Mouse (Mus musculus) right cerebral cortex, adult 18-20 months (tissue): ENCODE data around the gene Rpl10.

Source experiments
- DNase-seq: peaks from one replicate; pipeline ENCODE4 v3.0.0; 2022; ENCODE audit warnings: mixed read lengths

The Rpl10 gene

GRCm38 (mm10) chrX:74281732-74282394 lies 11.3 kb downstream of the Rpl10 start, which contains the start of the genes Taz and Dnase1l1:
Taz (plus strand) TSS chrX:74281912.
Dnase1l1 (minus strand) TSS chrX:74282337.
- DNase-seq: peak; percentile 60

- peak; percentile 88 for DNase-seq
These were observed 11.9 kb downstream of the Rpl10 start for GRCm38 (mm10) chrX:74282395-74283091.

- DNase-seq: no peak
These were observed 12.5 kb downstream of the Rpl10 start for GRCm38 (mm10) chrX:74283092-74283437.

GRCm38 (mm10) chrX:74293431-74293830 lies 22.8 kb downstream of the Rpl10 start:
- no peak for DNase-seq

- peak; percentile 95 for DNase-seq
These were observed 26.2 kb downstream of the Rpl10 start, which contains the start of gene Atp6ap1 for GRCm38 (mm10) chrX:74296538-74297448. Atp6ap1 (plus strand) TSS chrX:74297097.

GRCm38 (mm10) chrX:74298348-74298747 lies 27.7 kb downstream of the Rpl10 start:
- DNase-seq: no peak

- DNase-seq: no peak
These were observed 29.1 kb downstream of the Rpl10 start for GRCm38 (mm10) chrX:74299721-74300120.

GRCm38 (mm10) chrX:74304867-74305700 lies 34.5 kb downstream of the Rpl10 start, which contains the start of gene Gdi1:
Gdi1 (plus strand) TSS chrX:74304998.
- DNase-seq: peak; percentile 67

GRCm38 (mm10) chrX:74312540-74313464 lies 42.2 kb downstream of the Rpl10 start, which contains the start of gene Fam50a:
Fam50a (plus strand) TSS chrX:74313033.
- peak; percentile 92 for DNase-seq
